Mouse (Mus musculus): ENCODE results near the gene Ppp1r14a.
A peak's percentile ranks its signal among the peaks of the same experiment; 100 is the strongest.

DNA sequence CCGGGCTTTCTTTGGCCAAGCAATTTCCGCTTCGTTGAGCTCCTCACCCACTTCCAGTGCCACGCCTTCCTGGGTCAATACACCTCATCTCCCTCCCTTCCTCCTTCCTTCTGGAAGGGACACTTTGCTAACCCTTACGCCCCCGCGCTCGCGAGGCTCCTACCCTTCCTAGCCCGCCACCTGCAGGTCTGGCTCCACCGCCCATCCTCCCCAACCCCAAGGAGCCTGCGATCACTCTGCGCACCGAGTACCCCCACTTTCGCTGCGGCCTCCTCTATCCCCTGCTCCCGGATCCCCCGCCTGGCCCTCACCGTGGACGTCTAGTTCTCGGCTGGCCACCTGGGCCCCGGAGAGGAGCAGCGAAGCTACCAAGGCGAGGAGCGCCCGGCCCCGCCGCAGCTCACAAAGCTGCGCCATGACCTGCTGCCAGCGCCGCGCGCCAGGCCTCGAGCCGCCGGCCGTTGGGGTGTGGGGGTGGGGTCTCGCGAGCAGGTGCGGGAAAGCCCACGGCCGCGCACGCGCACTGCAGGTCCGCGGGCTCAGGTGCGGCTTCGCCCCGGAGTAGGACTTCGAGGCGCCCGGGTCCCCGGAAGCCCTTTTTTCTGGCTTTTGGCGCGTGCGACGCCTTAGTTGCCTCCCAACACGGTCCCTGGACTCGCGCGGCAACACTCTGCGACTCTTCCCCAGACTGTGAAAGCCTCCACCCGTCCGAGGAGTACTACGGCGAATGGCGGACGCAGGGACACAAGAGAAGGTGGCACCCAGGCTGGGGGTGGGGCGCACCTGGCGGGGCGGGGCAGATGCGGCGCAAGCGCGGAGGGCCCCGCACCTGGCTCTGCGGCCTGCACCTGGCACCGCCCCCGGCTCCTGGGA, 7.7 kb upstream of the Ppp1r14a start, which contains the start of gene Spint2:
- TF ChIP-seq CTCF (IDR thresholded peaks at IDR 0.05; ENCODE audit: low read depth, low read length) (peak; percentile 14), POLR2A (IDR thresholded peaks at IDR 0.05; ENCODE audit: insufficient read depth, low read length) (peak; percentile 96), EP300 (IDR thresholded peaks at IDR 0.05; ENCODE audit: insufficient read depth, low read depth, low read length) (0 out of 2 replicates have a peak, but pooled peaks have one; percentile 16)
